Mouse (Mus musculus) right cerebral cortex, postnatal 14 days (tissue): Measurements from ENCODE around the gene 2510039O18Rik.
A peak's percentile ranks its signal among the peaks of the same experiment; 100 is the strongest.

Source experiments
- DNase-seq: peaks from one replicate; pipeline ENCODE4 v3.0.0; 2022

Gene 2510039O18Rik

GRCm38 (mm10) chr4:147940576-147941044, at the start of gene 2510039O18Rik:
Gene 2510039O18Rik, plus strand, starts transcription at chr4:147940895.
- peak; percentile 90 for DNase-seq

GRCm38 (mm10) chr4:147895815-147896330, 44.8 kb upstream of the 2510039O18Rik start:
- DNase-seq, result no peak

- no peak for DNase-seq
These were observed 44.3 kb upstream of the 2510039O18Rik start for GRCm38 (mm10) chr4:147896411-147896810.

- no peak for DNase-seq
These were observed 43.3 kb upstream of the 2510039O18Rik start for GRCm38 (mm10) chr4:147897348-147897747.

- no peak for DNase-seq
These were observed 40.2 kb upstream of the 2510039O18Rik start for GRCm38 (mm10) chr4:147900452-147900851.

GRCm38 (mm10) chr4:147902906-147903500, 37.7 kb upstream of the 2510039O18Rik start:
- no peak for DNase-seq

- no peak for DNase-seq
These were observed 37.1 kb upstream of the 2510039O18Rik start for GRCm38 (mm10) chr4:147903601-147904000.

GRCm38 (mm10) chr4:147904313-147905089, 36.2 kb upstream of the 2510039O18Rik start, which contains the start of gene Mfn2:
Gene Mfn2, minus strand, starts transcription at chr4:147904704.
- DNase-seq, result peak; percentile 85

GRCm38 (mm10) chr4:147905090-147905659, 35.5 kb upstream of the 2510039O18Rik start:
- no peak for DNase-seq

GRCm38 (mm10) chr4:147906230-147906629, 34.5 kb upstream of the 2510039O18Rik start:
- DNase-seq, result no peak

- DNase-seq, result no peak
These were observed 31.2 kb upstream of the 2510039O18Rik start for GRCm38 (mm10) chr4:147909486-147909885.

GRCm38 (mm10) chr4:147918459-147919121, 22.1 kb upstream of the 2510039O18Rik start:
- peak; percentile 46 for DNase-seq

- no peak for DNase-seq
These were observed 19.7 kb upstream of the 2510039O18Rik start for GRCm38 (mm10) chr4:147920973-147921372.

GRCm38 (mm10) chr4:147922341-147922740, 18.4 kb upstream of the 2510039O18Rik start:
- no peak for DNase-seq

GRCm38 (mm10) chr4:147927705-147928104, 13.0 kb upstream of the 2510039O18Rik start:
- no peak for DNase-seq

- no peak for DNase-seq
These were observed 12.6 kb upstream of the 2510039O18Rik start for GRCm38 (mm10) chr4:147928136-147928535.

- no peak for DNase-seq
These were observed 12.2 kb upstream of the 2510039O18Rik start for GRCm38 (mm10) chr4:147928540-147928939.

GRCm38 (mm10) chr4:147930946-147931345, 9.7 kb upstream of the 2510039O18Rik start:
- no peak for DNase-seq

GRCm38 (mm10) chr4:147934134-147934533, 6.6 kb upstream of the 2510039O18Rik start:
- no peak for DNase-seq

GRCm38 (mm10) chr4:147934611-147935010, 6.1 kb upstream of the 2510039O18Rik start:
- no peak for DNase-seq

- DNase-seq, result no peak
These were observed 4.8 kb upstream of the 2510039O18Rik start for GRCm38 (mm10) chr4:147935904-147936303.

GRCm38 (mm10) chr4:147936331-147936954, 4.3 kb upstream of the 2510039O18Rik start, which contains the start of gene Plod1:
Gene Plod1, minus strand, starts transcription at chr4:147936767.
- peak; percentile 71 for DNase-seq
